Mouse (Mus musculus): ENCODE data around the gene BC017158. TPM values are rescaled to one million over a fixed set of nuclear protein-coding genes. Genes with fewer than 3 reads are reported as not detected.

BC017158 gene
- polyA plus RNA-seq (2012; rRNA removed): 23.2 and 25.4 TPM in 2 replicates

GRCm38 (mm10) chr7:128297617-128298480 is at the start of gene BC017158:
Gene BC017158, minus strand, starts transcription at chr7:128298170.

DNA sequence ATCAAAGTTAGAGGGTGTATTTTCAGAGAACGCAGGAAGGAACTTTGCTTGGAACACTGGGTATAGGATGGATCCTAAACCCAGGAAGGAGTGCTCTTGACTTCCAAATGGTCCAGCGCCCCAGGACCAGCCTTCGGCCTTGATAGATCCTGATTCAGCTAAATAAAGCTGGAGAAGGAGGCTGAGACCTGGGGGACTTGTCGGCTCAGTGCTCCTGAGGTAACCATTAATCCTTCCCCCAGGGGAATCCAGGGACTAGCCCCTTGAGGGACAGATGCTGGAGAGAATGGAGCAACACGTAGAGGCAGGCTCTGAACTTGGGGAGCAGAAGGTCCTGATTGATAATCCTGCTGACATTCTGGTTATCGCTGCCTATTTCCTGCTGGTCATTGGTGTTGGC is 32.6 kb downstream of the BC017158 start, which contains the start of gene Slc5a2:
Gene Slc5a2, plus strand, starts transcription at position 247 of the 400 bp plus-strand sequence.

GRCm38 (mm10) chr7:128246496-128247391 is 51.2 kb downstream of the BC017158 start, which contains the start of gene Tgfb1i1:
Gene Tgfb1i1, plus strand, starts transcription at chr7:128246812.

GRCm38 (mm10) chr7:128237927-128238778 is 59.8 kb downstream of the BC017158 start, which contains the start of gene 9130023H24Rik:
Gene 9130023H24Rik, minus strand, starts transcription at chr7:128238031.

DNA sequence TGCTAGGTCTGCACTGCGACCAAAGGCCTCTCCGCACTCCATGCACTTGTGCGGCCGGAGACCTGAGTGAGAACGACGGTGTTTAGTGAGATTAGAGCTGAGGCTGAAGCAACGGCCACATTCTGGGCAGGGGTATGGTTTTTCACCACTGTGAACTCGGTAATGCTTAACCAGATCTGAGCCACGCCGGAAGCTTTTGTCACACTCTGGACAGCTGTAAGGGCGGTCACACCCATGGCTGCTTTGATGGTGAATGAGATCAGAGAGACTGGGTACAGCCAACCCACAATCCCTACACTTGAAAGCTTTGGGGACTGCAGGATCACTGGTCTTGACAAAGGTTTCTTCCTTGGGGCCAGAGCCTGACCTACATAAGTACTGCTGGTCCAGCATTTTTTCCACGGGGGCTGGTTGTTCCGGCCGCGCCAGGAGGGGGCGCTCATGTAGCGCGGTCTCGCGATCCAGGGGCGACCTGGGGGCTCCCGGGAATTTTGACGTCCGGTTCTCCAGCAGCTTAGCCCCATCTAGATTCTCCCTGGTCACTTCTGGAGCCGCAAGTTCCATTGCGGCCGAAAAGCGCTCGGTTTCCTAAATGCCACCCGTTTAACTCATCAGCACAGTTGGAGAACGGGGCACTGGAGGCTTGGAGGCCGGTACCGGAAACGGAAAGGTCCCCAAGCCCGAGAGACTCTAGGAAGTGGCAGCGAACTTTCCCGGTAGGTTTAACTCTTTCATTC is 60.9 kb downstream of the BC017158 start, which contains the start of gene Armc5:
Gene Armc5, plus strand, starts transcription at position 487 of the 737 bp plus-strand sequence.

Other genes with a start within 250 kb of the BC017158 start
- gene Itgam, start 235.5 kb downstream of the BC017158 start, polyA plus RNA-seq (2012; rRNA removed): 1.7 and 3.5 TPM in 2 replicates
- gene Gm49368, start 235.5 kb downstream of the BC017158 start, polyA plus RNA-seq (2012; rRNA removed): not detected in 2 replicates
- gene Itgax, start 168.6 kb downstream of the BC017158 start, polyA plus RNA-seq (2012; rRNA removed): 0.73 and 1.2 TPM in 2 replicates
- gene Itgad, start 143.8 kb downstream of the BC017158 start, polyA plus RNA-seq (2012; rRNA removed): 0.14 TPM in 1 of 2 replicates, not detected in the other
- 37.8 and 45.1 TPM in 2 replicates for gene Cox6a2, start 91.8 kb downstream of the BC017158 start, polyA plus RNA-seq (2012; rRNA removed)
- gene Armc5, start 60.8 kb downstream of the BC017158 start, polyA plus RNA-seq (2012; rRNA removed): 17.6 and 23.9 TPM in 2 replicates
- gene 9130023H24Rik, start 60.1 kb downstream of the BC017158 start, polyA plus RNA-seq (2012; rRNA removed): 0.51 and 0.58 TPM in 2 replicates
- gene Tgfb1i1, start 51.4 kb downstream of the BC017158 start, polyA plus RNA-seq (2012; rRNA removed): 93.6 and 96.8 TPM in 2 replicates
- 0.09 and 0.13 TPM in 2 replicates for gene Slc5a2, start 32.5 kb downstream of the BC017158 start, polyA plus RNA-seq (2012; rRNA removed)
- 6.9 and 9.9 TPM in 2 replicates for gene Rgs10, start 120.6 kb upstream of the BC017158 start, polyA plus RNA-seq (2012; rRNA removed)
- gene Tial1, start 163.5 kb upstream of the BC017158 start, polyA plus RNA-seq (2012; rRNA removed): 6.2 and 6.8 TPM in 2 replicates
- 42.2 and 50.7 TPM in 2 replicates for gene Bag3, start 225.4 kb upstream of the BC017158 start, polyA plus RNA-seq (2012; rRNA removed)